Mouse (Mus musculus) heart, postnatal 0 days (tissue): ENCODE measurements around the gene Rsrp1.

ENCODE experiments used
- CTCF ChIP-seq: IDR thresholded peaks from 2 replicates; pipeline ENCODE4 v1.5.1; 2016; ENCODE audit warnings: antibody characterized with exemption, control low read depth, low read depth
- EP300 ChIP-seq: IDR thresholded peaks from 2 replicates; pipeline ENCODE4 v1.6.1; 2016; ENCODE audit warnings: antibody characterized with exemption, low read depth

DNA sequence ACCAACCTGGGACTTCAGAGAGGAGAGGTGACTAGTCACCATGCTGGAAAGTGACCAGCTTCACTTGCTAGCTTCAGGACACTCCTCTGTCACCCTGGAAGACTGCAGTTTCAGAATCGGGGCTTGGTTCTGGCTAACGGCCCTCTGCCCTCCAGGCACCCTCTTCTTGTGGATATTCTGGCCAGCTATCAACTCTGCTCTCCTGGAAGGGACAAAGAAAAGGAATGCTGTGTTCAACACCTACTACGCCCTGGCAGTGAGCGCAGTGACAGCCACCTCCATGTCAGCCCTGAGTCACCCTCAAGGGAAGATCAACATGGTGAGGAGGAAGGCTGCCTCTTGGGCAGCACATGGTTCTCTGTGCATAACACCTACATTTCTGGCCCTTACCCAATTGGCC is 39.0 kb upstream of the Rsrp1 start:
- TF ChIP-seq CTCF (no peak), EP300 (no peak)
